Mouse (Mus musculus): Measurements from ENCODE around the gene Oxct2b. TPM values are rescaled to one million over a fixed set of nuclear protein-coding genes. Genes with fewer than 3 reads are reported as not detected.
"Not testable (repeated sequence)": the region's sequence is repeated elsewhere in the genome, so short reads cannot be mapped to it uniquely, and the experiment has no call there.

Oxct2b gene
- total RNA-seq, 2 experiments from 2014 or later: 0.53 TPM; not detected in 1

DNA sequence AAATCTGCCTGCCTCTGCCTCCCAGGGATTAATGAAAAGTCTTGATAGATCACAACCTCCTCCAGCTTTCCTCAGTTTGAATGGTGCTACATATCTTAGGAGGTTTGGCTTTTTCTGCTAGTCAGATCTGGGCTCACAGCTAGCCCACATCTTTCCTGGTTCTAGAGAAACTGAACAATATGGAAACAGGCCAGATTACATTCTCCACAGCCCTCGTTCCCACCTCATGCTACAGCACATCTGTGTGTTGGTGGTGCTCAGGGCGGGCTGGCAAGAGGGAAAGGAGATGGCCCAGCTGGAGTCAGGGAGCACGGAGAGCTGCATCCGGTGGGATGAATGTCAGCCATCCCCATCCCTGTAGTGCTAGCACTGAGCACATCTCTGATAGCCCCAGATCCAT lies 5.3 kb upstream of the Oxct2b start:
- no peak for DNase-seq (ENCODE audit: extremely low spot score in 1 of 2, low spot score in 2 of 2)
- intact Hi-C loops (cut with DNase I): no loop called here

DNA sequence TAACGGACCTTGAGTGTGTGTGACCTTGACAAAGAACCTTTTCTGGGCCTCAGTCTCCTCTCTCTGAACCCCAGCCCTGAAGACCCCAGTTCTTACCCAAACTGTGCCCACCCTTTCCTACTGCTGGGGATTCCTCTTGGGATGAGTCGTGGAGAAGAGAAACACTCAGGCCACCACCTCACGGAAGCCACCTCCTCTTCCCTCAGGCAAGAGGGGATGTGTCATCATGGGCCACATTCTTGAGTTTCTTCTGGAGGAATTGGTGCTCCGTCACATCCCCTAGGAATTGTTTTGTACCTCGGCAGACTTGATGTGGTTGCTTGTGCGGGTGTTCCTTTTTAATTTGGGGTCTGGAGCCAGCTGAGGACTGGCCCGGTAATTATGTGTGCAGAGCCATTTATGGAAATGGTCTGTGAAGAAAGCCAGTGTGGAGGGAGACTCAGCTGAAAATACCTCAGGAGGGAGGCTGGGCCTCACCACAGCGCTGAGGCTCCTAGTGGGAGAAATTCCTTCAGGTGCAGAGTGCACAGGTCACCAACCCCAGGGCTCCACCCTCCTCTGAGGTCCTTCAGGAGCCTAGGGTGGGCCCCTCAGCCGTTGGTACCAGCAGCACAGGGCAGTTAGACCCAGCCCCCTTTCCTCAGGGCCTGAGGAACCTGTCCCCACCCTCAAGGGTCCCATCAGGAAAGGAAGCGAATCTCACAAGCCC lies 4.6 kb upstream of the Oxct2b start:
- intact Hi-C loops (cut with DNase I); DNase-seq (ENCODE audit: extremely low spot score in 1 of 2, low spot score in 2 of 2): not testable (repeated sequence)

DNA sequence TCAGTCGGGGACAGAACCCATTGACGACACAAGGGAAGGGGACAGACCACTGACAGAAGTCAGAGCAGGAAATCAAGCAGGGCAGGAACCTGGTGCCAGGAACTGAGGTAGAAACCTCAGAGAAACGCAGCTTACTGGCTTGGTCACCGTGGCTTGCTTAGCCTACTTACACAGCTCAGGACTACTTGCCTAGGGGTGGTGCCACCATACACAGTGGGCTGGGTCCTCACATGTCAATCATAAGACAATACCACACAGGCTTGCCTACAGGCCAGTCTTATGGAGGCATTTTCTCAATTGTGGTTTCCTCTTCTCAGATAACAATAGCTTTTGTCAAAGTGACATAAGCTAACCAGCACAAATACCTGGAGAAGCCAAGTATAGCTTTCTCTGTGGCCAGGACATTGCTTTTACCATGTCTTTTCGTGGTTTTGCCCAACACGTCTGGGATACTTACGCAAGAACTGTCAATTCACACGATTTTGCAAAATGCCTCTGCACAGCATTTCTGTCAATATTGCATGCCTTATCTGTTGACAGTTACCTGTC lies 3.8 kb upstream of the Oxct2b start:
- intact Hi-C loops (cut with DNase I): no loop called here
- DNase-seq (ENCODE audit: extremely low spot score in 1 of 2, low spot score in 2 of 2): no peak

DNA sequence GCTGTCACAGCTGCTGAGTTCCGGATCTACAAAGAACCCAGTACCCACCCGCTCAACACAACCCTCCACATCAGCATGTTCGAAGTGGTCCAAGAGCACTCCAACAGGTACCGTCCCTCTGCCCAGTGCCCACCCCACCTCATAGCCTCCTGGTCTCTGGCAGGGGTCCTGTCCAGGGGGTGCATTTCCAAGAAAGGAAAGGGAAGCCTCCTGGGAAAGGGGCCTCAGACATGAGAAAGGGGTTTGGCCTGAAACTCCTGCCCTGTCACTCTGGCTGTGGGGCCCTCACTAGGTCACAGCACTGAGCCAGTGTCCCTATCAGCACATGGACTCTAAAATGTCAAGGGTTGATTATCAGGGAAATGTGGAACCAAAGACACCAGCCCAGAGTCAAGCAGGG lies 1.4 kb upstream of the Oxct2b start:
- intact Hi-C loops (cut with DNase I); DNase-seq (ENCODE audit: extremely low spot score in 1 of 2, low spot score in 2 of 2): not testable (repeated sequence)

DNA sequence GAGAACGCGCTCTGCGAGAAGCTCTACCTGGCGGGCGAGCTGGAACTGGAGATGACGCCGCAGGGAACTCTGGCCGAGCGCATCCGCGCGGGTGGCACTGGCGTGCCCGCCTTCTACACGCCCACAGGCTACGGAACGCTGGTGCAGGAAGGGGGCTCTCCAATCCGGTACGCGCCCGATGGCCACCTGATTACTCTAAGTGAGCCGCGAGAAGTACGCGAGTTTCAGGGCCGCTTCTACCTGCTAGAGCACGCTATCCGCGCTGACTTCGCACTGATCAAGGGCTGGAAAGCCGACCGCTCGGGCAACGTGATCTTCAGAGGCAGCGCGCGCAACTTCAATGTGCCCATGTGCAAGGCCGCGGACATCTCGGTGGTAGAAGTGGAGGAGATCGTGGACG lies 574 bp downstream of the Oxct2b start:
- intact Hi-C loops (cut with DNase I); DNase-seq (ENCODE audit: extremely low spot score in 1 of 2, low spot score in 2 of 2): not testable (repeated sequence)

DNA sequence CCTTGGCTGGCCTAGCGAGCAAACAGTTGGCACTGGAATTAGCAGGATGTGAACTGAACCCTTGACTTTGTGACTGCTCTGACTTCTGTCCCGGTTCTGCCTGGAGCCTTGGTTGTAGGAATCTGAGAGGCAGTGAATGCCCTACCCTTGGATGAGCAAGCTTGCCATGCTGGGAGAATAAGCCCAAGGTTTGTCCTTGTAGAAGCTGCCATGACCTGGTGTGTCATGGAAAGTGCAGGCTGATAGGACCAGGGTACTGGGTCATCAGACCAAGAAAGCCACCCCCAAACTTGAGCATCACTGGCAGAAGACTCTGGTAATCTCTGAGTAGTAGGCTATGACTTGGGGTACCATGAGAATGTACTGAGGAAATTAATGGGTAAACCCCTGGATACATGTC lies 5.2 kb downstream of the Oxct2b start:
- intact Hi-C loops (cut with DNase I): no loop called here
- no peak for DNase-seq (ENCODE audit: extremely low spot score in 1 of 2, low spot score in 2 of 2)

DNA sequence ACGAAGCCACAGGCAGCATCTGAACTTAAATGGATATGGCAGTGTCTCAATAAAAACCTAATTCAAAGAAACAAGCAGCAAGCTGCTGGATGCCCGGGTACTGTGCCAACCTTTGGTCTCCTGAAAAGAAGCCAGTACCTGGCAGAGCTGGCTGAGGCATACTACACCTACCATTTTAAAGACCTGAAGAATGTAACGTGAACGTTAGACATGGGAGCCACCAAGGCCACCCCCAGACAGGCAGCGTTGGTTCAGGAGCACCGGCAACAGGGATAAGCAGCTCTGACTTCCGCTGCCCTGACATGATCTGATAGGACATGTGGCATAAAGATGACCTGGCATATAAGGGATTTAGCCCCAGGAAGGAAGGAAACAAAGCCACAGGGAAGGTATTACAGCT lies 10.6 kb downstream of the Oxct2b start:
- intact Hi-C loops (cut with DNase I): no loop called here
- no peak for DNase-seq (ENCODE audit: extremely low spot score in 1 of 2, low spot score in 2 of 2)

DNA sequence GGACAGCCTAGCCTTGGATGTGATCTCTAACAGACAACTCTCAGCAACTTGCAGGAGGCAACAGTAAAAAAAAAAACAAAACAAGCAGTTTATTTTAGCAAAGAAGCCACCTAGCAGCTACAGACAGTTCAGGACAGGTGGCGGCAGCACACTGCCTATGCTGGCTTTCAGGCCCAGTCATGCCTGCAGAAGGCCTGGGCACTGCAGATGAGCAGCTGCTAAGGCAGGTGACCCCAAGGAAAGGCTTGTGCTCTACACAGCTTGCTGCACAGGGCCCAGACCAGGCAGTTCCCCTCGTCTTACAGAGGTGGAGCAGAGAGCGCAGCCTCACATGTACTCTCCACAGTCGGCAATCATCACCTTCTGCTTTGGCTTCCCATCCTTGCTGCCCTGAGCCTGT lies 11.0 kb downstream of the Oxct2b start:
- intact Hi-C loops (cut with DNase I): no loop called here

DNA sequence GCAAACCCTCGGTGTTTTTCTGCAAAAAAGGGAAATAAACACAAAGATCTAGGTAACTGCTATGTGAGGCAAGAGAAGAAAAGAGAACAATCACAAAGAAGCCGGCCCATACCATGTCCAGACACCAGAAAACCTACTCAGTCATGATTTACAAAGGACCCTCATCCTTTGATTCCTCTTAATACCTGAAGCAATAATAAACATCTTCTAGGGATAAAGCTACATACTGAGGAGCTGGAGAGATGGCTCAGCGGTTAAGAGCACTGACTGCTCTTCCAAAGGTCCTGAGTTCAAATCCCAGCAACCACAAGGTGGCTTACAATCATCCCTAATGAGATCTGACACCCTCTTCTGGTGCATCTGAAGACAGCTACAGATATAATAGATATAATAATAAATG lies 21.5 kb downstream of the Oxct2b start:
- DNase-seq (ENCODE audit: extremely low spot score in 1 of 2, low spot score in 2 of 2): no peak
- intact Hi-C loops (cut with DNase I): no loop called here

More for the DNA sequence above, 11.0 kb downstream of the Oxct2b start:
- no peak for DNase-seq (ENCODE audit: extremely low spot score in 1 of 2, low spot score in 2 of 2)

DNA sequence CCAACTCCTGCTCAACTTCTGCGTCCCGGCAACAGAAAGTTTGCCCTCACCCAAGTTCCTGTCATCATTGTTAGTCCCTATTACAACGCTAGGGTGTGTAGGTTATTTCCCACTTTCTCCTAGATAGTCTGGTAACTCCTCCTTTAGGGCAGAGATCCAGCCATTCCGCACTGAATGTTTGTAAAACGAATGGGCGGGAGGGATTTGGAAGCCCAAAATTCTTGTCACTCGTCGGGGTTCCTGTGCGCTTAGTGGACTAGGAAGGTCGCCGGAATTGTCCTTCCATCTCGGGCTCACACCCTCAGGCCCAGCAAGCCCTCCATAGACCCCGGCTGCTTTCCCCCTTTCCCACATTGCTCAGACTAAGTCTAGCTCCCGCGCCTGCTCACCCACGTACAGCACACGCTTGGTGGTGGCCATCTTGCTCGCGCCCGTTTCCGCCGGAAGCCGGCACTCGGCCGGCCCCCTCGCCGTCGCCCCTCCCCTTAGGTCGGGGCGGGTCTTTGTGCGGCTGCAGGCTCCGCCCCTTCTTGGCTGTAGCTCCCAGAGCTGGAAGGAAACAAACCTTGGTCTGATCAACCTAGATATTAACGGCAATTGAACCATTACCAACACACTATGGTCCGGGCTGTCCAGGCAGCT lies 23.6 kb downstream of the Oxct2b start, which contains the start of gene Ppie:
TSS of gene Ppie (minus strand) at position 439 of the 642 bp plus-strand sequence.
- DNase-seq (ENCODE audit: extremely low spot score in 1 of 2, low spot score in 2 of 2): peak; percentile 66 to 87
- intact Hi-C loops (cut with DNase I): no loop called here

DNA sequence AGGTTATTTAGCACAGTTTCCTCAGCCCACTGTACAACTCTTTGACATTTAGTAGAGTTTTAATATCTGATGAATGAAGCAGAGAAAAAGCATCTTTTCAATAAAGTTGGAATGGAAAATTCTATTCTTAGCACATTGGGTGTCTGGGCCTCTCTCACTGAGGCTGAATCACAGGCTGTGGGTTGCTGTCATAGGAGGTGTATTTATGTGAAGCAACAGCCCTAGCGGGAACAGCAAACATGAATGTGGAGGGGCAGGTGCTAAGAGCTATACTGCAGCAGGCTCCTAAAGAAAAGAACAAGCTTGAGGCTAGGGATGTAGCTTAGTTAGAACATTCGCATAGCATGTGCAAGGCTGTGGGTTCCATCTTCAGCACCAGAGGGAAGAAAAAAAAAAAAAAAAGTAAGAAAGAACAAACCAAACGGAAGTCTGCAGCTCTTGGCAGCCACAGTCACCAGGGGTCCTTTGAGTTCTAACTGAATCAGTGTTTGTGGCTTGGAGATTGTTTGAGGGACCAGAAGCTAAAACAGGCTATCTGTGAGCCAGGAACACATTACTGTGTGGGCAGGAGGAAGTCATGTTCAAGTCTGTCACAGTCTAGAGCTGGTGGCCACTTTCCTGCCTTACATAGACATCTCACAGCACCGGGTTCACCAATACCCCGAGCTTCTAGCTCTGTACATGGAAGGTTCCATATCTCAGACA lies 31.5 kb downstream of the Oxct2b start:
- intact Hi-C loops (cut with DNase I): no loop called here
- no peak for DNase-seq (ENCODE audit: extremely low spot score in 1 of 2, low spot score in 2 of 2)

DNA sequence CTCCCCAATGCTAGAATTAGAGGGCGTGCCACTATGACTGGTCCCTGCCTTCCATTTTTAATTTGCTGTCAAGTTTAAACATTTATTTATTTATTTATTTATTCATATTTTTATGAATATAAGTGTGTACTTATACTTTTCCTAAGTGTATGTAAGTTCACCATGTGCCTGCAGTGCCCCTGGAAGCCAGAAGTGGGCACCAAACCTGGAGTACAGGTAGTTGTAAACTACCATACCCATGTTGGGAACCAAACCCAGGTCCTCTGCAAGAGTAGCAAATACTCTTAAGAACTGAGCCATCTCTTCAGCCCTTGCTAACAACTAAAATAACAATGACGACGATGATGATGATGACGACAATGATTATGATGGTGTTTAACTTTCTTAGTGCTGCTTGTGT lies 35.9 kb downstream of the Oxct2b start:
- no peak for DNase-seq (ENCODE audit: extremely low spot score in 1 of 2, low spot score in 2 of 2)
- intact Hi-C loops (cut with DNase I): no loop called here

DNA sequence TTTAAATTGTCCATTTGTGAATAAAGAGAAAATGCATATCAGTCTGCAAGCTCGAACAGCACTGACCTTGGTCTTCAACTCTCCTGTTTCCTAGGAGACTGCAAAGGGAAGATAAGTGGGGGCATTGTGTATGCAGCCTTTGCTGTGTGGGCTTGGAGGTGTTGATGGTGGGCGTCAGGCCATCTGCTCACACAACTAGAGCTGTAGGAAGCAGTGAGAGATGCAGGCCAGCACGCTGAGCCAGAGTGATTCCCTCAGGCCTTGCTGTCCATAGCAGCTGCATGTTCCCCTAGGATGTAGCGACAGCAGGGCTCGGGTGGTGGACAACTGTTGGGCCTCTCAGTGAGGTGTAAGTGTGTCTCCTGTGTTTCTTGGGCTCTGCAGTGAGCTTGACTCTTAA lies 36.9 kb downstream of the Oxct2b start:
- intact Hi-C loops (cut with DNase I): no loop called here
- DNase-seq (ENCODE audit: extremely low spot score in 1 of 2, low spot score in 2 of 2): peak; percentile 61 to 68

DNA sequence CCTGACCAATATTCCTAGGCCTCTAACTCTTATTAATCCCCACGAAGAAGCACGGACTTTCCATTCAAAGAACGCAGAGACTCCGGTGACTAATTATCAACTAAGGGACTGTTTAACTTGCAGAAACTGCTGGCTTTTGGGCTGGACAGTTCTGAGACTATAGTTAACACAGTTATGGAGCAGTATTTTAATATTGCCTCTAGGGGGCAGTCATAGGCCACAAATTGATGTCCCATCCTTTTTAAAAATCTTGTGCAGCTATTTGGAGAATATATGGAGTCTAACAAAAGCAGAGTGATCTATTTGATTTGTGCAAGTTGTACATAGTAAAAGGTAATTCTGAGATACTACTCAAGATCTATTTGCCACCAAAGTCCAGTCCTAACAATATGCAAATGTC lies 38.9 kb downstream of the Oxct2b start:
- DNase-seq (ENCODE audit: extremely low spot score in 1 of 2, low spot score in 2 of 2): peak in 1 of 2 experiments; percentile 55
- intact Hi-C loops (cut with DNase I): loop anchor here (5.0 kb wide), 2 partner anchors 47 to 97 kb away; partner anchors contain the start of gene Nt5c1a

DNA sequence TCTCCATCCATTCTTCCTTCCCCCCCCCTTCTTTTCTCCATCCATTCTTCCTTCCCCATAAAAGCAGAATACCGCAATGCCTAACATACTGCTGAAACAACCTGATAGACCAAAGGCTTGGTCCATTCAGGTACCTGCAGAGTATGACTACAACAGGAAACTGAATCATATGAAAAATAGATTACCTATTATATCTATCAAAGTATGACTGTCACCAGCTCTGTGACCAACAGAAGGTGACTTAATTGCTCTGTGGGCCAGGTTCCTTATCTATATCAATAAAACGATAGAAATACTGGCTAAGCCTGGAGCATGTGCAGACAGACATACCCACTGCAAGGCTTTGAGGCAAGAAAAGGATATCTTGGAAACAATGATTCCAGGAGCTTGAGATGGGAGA lies 39.4 kb downstream of the Oxct2b start:
- DNase-seq (ENCODE audit: extremely low spot score in 1 of 2, low spot score in 2 of 2): no peak

DNA sequence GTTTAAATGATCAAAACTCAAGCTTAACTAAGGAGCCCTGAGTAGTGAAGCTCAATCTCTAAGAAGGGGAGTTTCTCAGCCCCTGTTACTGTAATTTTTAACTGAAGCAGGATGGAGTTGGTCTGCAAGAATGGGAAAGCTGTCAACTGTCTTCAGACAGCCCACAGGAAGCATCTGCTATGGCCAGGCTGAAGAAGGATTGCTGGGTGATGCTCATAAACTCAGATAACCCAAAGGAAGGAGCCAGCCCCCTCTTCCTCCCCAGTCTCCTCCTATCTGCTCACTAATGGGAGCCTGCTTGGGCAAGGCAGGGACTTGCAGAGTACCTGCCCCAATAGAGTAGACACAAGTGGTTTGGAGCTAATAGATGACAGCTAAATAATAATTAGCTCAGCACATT lies 39.8 kb downstream of the Oxct2b start:
- intact Hi-C loops (cut with DNase I): loop anchor here (5.0 kb wide), 2 partner anchors 46 to 96 kb away; partner anchors contain the start of gene Nt5c1a
- no peak for DNase-seq (ENCODE audit: extremely low spot score in 1 of 2, low spot score in 2 of 2)

More for the DNA sequence above, 39.4 kb downstream of the Oxct2b start:
- intact Hi-C loops (cut with DNase I): loop anchor here (5.0 kb wide), 2 partner anchors 47 to 97 kb away; partner anchors contain the start of gene Nt5c1a

DNA sequence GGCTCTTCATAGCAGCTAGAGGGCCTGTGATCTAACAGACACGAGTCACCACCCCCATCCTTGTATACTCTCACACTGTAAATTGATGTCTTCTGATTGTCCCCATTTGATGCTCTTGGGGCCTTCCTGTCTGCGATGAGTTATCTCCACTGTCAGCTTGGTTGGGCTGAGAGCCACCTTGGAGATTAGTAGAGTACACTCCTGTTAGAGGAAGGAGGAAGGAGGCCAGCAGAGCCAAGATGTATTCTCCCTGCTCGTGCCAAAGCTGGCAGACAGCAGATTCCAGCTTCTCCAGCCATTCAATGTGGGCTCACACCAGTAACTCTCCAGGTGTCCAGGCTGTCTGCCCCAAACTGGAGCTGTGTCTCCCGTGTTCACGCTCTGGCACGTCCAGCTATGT lies 44.5 kb downstream of the Oxct2b start:
- no peak for DNase-seq (ENCODE audit: extremely low spot score in 1 of 2, low spot score in 2 of 2)
- intact Hi-C loops (cut with DNase I): no loop called here

DNA sequence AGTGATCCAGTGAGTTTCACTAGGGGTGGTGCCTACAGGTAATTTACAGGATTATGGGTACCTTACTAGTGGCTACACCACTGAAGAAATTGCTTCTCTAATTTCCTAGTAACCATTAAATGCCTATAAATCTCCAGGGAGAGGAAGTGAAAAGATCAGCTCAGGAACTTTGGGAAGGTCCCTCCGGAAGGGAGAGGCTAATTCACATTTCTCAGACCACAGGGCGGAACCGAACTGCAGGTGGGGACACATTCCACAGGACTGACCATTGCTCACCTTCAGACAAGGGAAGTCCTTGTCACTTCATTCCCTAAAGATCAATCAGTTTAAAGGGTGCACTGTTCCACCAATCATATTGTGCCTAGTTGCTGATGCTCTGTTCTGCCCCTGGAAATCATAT lies 45.2 kb downstream of the Oxct2b start:
- intact Hi-C loops (cut with DNase I); DNase-seq (ENCODE audit: extremely low spot score in 1 of 2, low spot score in 2 of 2): not testable (repeated sequence)

DNA sequence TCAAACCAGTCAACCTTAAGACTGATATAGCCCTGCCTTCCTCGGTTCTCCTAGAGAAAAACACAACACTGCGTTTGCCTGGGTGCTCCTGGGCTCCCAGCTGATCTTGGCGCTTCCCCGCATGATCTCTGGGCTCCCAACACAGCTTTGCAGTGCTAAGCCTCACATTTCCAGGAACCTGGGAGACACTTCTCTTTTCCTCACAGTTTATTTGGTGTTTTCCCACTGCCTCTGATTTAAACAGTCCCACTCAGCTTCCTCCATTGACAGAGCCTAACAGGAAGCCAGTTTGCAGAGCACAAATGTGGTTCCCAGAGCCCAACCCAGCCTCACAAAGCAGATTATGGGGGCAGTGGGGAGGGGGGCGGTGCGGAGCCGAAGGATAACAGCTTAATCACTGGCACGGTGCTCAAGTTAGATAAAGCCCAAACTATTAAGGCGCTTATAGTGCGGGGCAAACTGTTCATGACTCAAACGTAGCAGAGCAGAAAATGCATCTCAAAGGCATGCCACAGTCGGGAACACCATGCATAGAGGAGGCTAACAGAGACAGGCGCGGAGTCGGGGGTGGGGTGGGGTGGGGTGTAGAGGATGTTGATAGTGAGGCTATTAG lies 46.3 kb downstream of the Oxct2b start:
- intact Hi-C loops (cut with DNase I): no loop called here
- no peak for DNase-seq (ENCODE audit: extremely low spot score in 1 of 2, low spot score in 2 of 2)

All from left cerebral cortex, postnatal 10 days (tissue).